Mouse (Mus musculus) MEL (cell line): ENCODE data around the gene Rab3c.

Experiments
- CHD1 ChIP-seq: IDR thresholded peaks from 2 replicates; pipeline ENCODE4 v1.6.1; 2012; ENCODE audit warnings: low read depth, mild to moderate bottlenecking, inconsistent platforms, low read length, improper control_type of control experiment
- EP300 ChIP-seq, 2 experiments: IDR thresholded peaks; 2 replicates each; pipeline ENCODE4 v1.6.1; 2011; ENCODE audit warnings: improper control_type of control experiment in 2 of 2, low read length in 2 of 2, low read depth in 1 of 2, mild to moderate bottlenecking in 1 of 2
- GATA1 ChIP-seq: IDR thresholded peaks from 2 replicates; pipeline ENCODE4 v1.6.1; 2011; ENCODE audit warnings: low read depth, low read length, improper control_type of control experiment
- MEF2A ChIP-seq: IDR thresholded peaks from 2 replicates; pipeline ENCODE4 v1.6.1; 2014; ENCODE audit warnings: low read depth, mild to moderate bottlenecking, inconsistent platforms, low read length, improper control_type of control experiment; ENCODE audit not compliant: poor library complexity, insufficient replicate concordance, severe bottlenecking; ENCODE audit errors: extremely low read depth
- POLR2A ChIP-seq, 2 experiments: IDR thresholded peaks; 2 replicates each; pipeline ENCODE4 v1.6.1; 2011 to 2012; ENCODE audit warnings: low read length in 2 of 2, mild to moderate bottlenecking in 2 of 2, control low read depth in 1 of 2, improper control_type of control experiment in 1 of 2, low read depth in 1 of 2, moderate library complexity in 1 of 2; ENCODE audit not compliant: control insufficient read depth in 1 of 2, insufficient read depth in 1 of 2, poor library complexity in 1 of 2
- POLR2AphosphoS2 ChIP-seq: IDR thresholded peaks from 2 replicates; pipeline ENCODE4 v1.6.1; 2011; ENCODE audit warnings: low read length, improper control_type of control experiment
- RCOR1 ChIP-seq: IDR thresholded peaks from 2 replicates; pipeline ENCODE4 v1.6.1; 2012; ENCODE audit warnings: low read depth, mild to moderate bottlenecking, inconsistent platforms, low read length, improper control_type of control experiment
- TCF12 ChIP-seq: IDR thresholded peaks from 2 replicates; pipeline ENCODE4 v1.6.1; 2014; ENCODE audit warnings: low read depth, mild to moderate bottlenecking, inconsistent platforms, low read length, improper control_type of control experiment, moderate library complexity
- ZNF384 ChIP-seq: IDR thresholded peaks from 2 replicates; pipeline ENCODE4 v1.6.1; 2012; ENCODE audit warnings: low read depth, mild to moderate bottlenecking, inconsistent platforms, low read length, improper control_type of control experiment

- TF ChIP-seq GATA1, result no peak
- no peak for TF ChIP-seq POLR2A (IDR thresholded peaks at IDR 0.05; ENCODE audit: control insufficient read depth in 1 of 2, insufficient read depth in 1 of 2, low read depth in 1 of 2, low read length in 2 of 2, poor library complexity in 1 of 2)
- TF ChIP-seq EP300 (IDR thresholded peaks at IDR 0.05; ENCODE audit: low read depth in 1 of 2, low read length in 2 of 2), result no peak
- no peak for TF ChIP-seq RCOR1
- TF ChIP-seq TCF12, result no peak
- no peak for TF ChIP-seq MEF2A
- no peak for TF ChIP-seq CHD1
- no peak for TF ChIP-seq POLR2AphosphoS2
- no peak for TF ChIP-seq ZNF384
Observed at GRCm38 (mm10) chr13:110116316-110116715, 164.5 kb downstream of the Rab3c start.
